Mouse (Mus musculus): ENCODE data around the gene Phf3.
"Not testable (repeated sequence)": the region's sequence is repeated elsewhere in the genome, so short reads cannot be mapped to it uniquely, and the experiment has no call there.

Phf3 gene

GRCm38 (mm10) chr1:30771772-30772171, 101.9 kb downstream of the Phf3 start:
- DNase-seq (ENCODE audit: low spot score in 2 of 2), result no peak

- DNase-seq (ENCODE audit: low spot score in 2 of 2), result not testable (repeated sequence)
Observed at GRCm38 (mm10) chr1:30770599-30770998, 103.1 kb downstream of the Phf3 start.

GRCm38 (mm10) chr1:30756794-30757193, 116.9 kb downstream of the Phf3 start:
- no peak for DNase-seq (ENCODE audit: low spot score in 2 of 2)

GRCm38 (mm10) chr1:30755453-30756224, 118.1 kb downstream of the Phf3 start:
- DNase-seq (ENCODE audit: low spot score in 2 of 2), result no peak
